Mouse (Mus musculus): ENCODE data around the gene Camta1.

GRCm38 (mm10) chr4:151438561-151438960 is 423.1 kb downstream of the Camta1 start:
- no peak for TF ChIP-seq CTCF (conservative IDR thresholded peaks at IDR 0.05; ENCODE audit: low read length)
- no peak for TF ChIP-seq NANOG (IDR thresholded peaks at IDR 0.05; ENCODE audit: borderline replicate concordance, low read length)
- no peak for TF ChIP-seq POU5F1 (IDR thresholded peaks at IDR 0.05; ENCODE audit: borderline replicate concordance, low read length)
